Mouse (Mus musculus) heart, postnatal 10 days (tissue): Measurements from ENCODE around the gene Gzmb. TPM values are rescaled to one million over a fixed set of nuclear protein-coding genes. Genes with fewer than 3 reads are reported as not detected.
"Not testable (repeated sequence)": the region's sequence is repeated elsewhere in the genome, so short reads cannot be mapped to it uniquely, and the experiment has no call there.

ENCODE experiments used
- DNase-seq, 2 experiments: peaks; one replicate each; pipeline ENCODE4 v3.0.0; 2021
- intact Hi-C: fragments of 180-260 bp; cut with DNase I; formaldehyde crosslinking; loops from one replicate; pipeline ENCODE4 v1.15.1; 2025
- total RNA-seq, 2 experiments: library from RNA; stranded (reverse); gene quantifications; 2 replicates each; pipeline ENCODE4 v1.2.3; 2021

The Gzmb gene
- total RNA-seq = not detected

- no peak for DNase-seq
- intact Hi-C loops = no loop called here
These were observed at the start of gene Gzmb for GRCm38 (mm10) chr14:56262153-56262552. Gene Gzmb (minus strand): TSS chr14:56262260.

DNA sequence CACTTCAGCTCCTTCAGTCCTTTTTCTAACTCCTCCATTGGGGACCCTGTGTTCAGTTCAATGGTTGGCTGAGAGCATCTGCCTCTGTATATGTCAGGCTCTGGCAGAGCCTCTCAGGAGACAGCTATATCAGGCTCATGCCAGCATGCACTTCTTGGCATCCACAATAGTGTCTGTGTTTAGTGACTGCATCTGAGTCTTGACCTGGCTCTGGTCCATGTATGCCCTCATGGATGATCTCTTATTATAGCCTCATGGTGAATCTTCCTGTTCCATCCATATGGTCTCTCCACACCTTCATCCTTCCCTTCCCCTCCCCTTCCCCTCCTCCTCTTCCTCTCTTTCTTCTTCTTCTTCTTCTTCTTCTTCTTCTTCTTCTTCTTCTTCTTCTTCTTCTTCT lies 49.7 kb upstream of the Gzmb start:
- intact Hi-C loops = not testable (repeated sequence)

GRCm38 (mm10) chr14:56310238-56310637 lies 48.2 kb upstream of the Gzmb start:
- intact Hi-C loops = no loop called here
- DNase-seq = no peak

More for the DNA sequence above, 49.7 kb upstream of the Gzmb start:
- DNase-seq = not testable (repeated sequence)

- DNase-seq = peak; percentile 23 to 55
- intact Hi-C loops = loop anchor here (5.0 to 10.0 kb wide), 2 partner anchors 97 to 129 kb away; partner anchors contain the start of gene Gzmn
These were observed 42.1 kb upstream of the Gzmb start for GRCm38 (mm10) chr14:56304149-56304548.

GRCm38 (mm10) chr14:56303506-56304025 lies 41.5 kb upstream of the Gzmb start:
- no peak for DNase-seq
- intact Hi-C loops = loop anchor here (5.0 to 10.0 kb wide), 2 partner anchors 96 to 129 kb away; partner anchors contain the start of gene Gzmn

DNA sequence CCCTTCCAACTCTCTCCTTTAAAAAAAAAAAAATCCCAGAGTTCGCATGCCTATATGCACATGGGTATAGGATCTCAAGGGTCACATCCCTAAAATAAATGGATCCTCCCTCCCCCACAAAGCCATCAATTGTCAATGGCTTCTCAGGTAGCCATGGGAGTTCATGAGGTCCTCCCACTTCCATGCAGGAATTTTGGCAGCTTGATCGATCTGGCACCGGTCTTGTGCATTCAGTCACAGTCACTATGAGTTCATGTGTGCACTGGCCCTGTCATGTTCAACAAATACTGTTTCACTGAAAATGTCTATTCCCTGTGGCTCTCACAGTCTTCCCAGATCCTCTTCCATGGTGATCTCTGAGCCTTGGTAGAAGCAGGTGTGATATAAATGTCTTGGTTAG lies 40.0 kb upstream of the Gzmb start:
- intact Hi-C loops = loop anchor here (5.0 to 10.0 kb wide), 2 partner anchors 95 to 127 kb away; partner anchors contain the start of gene Gzmn
- DNase-seq = no peak

GRCm38 (mm10) chr14:56296786-56297185 lies 34.7 kb upstream of the Gzmb start:
- DNase-seq = no peak
- intact Hi-C loops = no loop called here

GRCm38 (mm10) chr14:56296106-56296505 lies 34.0 kb upstream of the Gzmb start:
- intact Hi-C loops = no loop called here

GRCm38 (mm10) chr14:56293146-56293545 lies 31.1 kb upstream of the Gzmb start:
- intact Hi-C loops = no loop called here
- DNase-seq = no peak

More at GRCm38 (mm10) chr14:56296106-56296505, 34.0 kb upstream of the Gzmb start:
- no peak for DNase-seq

- no peak for DNase-seq
- intact Hi-C loops = no loop called here
These were observed 26.6 kb upstream of the Gzmb start for GRCm38 (mm10) chr14:56288651-56289050.

DNA sequence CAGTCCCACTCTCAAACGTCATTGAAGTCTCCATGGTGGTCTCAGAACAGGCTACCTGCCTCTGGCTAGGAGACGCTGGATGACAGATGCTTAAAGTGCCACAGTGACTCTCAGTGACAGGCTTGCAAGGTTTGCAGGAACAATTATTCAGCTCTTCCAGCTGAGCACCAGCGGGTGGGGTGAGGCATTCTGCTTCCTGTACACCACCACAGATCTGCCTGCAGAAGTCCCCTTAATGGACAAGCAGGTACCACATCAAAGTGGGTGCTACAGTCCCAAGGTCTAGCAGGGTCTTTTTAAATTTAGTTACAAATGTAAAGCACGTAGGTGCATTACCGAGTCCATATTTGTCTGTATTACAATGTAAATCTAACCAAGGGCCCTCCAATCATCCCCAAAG lies 25.7 kb upstream of the Gzmb start:
- intact Hi-C loops = no loop called here
- no peak for DNase-seq

DNA sequence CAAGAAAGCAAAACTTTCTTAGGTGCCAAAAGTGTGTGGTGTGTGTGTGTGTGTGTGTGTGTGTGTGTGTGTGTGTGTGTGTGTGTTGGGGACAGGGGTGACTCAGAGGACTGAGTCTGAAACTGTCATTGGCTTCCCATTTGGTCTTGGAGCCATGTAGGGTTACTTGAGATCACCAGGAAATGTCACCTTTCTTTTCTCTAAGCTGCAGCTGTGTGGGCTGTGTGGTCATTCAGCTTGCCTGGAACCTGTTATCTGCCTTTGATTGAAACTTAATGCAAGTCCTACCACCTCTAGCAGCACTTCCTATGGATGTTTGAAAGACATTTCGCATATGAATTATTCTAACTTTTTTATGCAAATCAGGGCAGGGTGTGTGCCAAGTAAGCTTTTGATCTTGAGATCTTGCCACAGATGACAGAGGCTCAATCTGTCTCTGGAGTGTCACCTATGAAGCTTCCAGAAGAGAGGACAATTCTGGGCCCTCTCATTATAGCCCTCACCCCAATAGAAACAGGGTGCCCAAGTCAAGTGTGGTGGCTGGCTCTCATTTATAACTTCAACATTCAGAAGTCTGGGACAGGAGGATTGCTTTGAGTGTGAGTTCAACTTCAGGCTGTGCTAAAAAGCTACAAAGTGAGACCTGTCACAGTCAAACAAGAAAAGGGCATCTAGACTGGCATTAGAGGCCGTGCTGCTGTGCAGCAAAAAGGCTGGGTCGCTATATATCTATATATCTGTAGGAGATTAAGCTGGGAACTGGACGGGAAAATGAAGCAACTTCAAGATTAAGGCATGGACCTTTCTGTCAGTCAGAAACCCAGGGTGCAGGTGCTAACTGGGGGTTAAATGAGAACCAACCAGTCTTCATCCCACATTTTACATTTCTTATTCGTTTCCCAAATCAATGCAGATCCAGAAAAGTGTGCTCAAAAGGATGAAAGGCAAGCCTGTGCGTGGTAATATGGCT lies 22.6 kb upstream of the Gzmb start:
- no peak for DNase-seq
- intact Hi-C loops = no loop called here

DNA sequence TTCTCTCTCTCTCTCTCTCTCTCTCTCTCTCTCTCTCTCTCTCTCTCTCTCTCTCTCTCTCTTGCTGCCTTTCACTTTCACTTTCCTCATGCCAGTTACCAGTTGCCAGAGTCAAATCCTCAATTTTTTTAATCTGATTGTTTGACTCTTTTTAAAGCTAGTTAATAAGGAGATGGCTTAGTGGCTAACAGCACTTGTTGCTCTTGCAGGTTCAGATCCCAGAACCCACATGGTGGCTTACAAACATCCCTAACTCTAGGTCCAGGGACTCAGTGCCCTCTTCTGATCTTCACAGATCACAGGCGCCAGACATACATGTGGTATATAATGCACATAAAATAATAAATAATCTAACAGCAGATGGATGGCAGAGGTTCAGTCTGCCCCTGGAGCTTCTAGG lies 21.8 kb upstream of the Gzmb start:
- intact Hi-C loops = no loop called here
- no peak for DNase-seq

DNA sequence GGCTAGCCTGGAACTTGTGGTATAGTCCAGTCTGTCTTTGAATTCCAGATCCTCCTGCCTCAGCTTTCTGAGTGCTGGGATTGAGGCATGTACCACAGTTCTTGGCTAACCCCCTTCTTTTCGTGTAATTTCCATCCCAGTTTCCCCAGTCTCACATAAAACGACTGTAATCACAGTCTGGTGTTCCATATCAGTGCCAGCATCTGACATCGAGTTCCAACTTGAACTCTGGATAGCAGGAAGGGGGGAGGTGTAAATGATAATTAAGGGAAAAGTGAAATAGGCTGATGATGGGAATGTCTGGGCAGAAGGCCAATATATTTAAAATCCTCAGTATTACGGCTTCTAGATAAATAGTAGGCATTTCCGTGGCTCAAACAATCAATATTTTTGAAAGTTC lies 19.0 kb upstream of the Gzmb start:
- intact Hi-C loops = no loop called here
- DNase-seq = no peak

DNA sequence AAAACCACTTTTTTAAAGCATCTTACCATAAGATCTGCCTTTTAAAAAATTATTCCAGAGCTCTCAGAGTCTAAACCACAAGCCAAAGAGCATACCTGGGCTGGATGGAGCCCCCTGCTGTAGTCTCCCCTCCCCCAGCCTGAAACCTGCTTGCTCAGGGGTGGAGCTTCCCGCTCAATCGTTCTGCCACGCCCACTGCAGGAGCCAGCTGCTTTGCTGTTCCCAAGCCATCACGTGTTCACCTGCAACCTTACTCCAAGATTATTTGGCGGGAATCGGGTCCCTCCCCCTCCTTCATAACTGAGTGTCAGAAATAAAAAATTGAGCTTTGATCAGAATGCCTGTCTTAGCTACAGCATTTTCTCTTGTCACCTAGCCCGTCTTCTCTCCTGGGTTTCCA lies 16.6 kb upstream of the Gzmb start:
- intact Hi-C loops, DNase-seq: not testable (repeated sequence)

DNA sequence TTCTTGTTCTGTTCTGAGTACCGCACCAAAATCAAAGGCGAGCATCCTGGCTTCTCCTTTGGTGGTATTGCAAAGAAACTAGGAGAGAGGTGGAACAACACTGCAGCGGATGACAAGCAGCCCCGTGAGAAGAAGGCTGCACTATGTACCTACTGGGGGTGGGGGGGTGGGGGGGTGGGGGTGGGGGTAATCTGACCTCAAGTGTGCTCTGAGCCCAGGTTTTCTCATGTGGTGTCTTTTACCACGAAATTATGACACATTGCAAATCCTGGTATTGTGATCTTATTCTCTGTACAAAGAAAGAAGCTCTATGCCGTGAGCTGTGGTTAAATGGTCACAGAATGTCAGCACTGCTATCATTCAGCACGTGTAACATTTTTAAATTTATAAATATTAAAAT lies 14.0 kb upstream of the Gzmb start:
- intact Hi-C loops, DNase-seq: not testable (repeated sequence)

GRCm38 (mm10) chr14:56266109-56266508 lies 4.0 kb upstream of the Gzmb start:
- intact Hi-C loops = no loop called here
- no peak for DNase-seq

GRCm38 (mm10) chr14:56240409-56240808 lies 21.7 kb downstream of the Gzmb start:
- DNase-seq = no peak
- intact Hi-C loops = no loop called here

DNA sequence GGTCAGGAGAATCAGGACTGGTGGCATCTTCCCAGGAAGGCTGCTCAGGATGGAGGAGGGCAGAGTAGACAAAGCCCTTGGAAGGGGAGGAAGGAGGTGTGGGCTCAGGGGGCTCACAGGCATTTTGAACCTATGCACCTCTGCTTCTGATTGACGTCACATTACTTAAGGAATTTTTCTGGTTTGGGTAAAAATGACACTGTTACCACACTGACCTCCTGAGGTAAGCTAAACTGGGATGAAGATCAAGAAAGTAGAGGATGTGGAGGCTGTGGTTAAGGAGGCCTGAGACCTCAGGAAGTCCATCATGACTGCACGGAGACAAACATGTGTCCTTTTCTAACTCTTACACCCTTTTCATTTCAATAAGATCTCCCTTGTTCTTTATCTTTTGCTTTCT lies 27.5 kb downstream of the Gzmb start, which contains the start of gene Gzmc:
Gene Gzmc, minus strand, starts transcription at position 101 of the 400 bp plus-strand sequence.
- intact Hi-C loops = no loop called here
- no peak for DNase-seq

DNA sequence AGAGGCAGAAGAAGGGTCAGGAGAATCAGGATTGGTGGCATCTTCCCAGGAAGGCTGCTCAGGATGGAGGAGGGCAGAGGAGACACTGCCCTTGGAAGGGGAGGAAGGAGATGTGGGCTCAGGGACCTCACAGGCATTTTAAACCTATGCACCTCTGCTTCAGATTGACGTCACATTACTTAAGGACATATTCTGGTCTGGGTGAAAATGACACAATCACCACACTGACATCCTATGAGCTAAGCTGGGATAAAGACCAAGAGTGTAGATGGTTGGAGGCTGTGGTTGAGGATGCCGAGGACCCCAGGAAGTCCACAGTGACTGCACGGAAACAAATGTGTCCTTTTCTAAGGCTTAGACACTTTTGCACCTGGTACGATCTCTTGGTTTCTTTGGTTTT lies 50.7 kb downstream of the Gzmb start, which contains the start of gene Gzmf:
Gene Gzmf, minus strand, starts transcription at position 101 of the 400 bp plus-strand sequence.
- intact Hi-C loops = no loop called here
- DNase-seq = no peak
